In genomic region chr5:143504453-143504852, GRCm38 (mm10) we compare ENCODE assay signal across 10 mouse cellular contexts. TPM values are rescaled to one million over a fixed set of nuclear protein-coding genes. Genes with fewer than 3 reads are reported as not detected.
DNase-seq lines count a peak whose midpoint lies in the region; ATAC-seq lines count a peak whose summit lies in the region.
"Had no signal": no experiment of that assay in that cellular context is flagged by ENCODE, and none has a peak within 500 bp of the region (broad histone marks: within the 10 kb centered on the region; RNA-seq: fewer than 3 reads in every experiment).

No protein-coding gene starts in this region.

- no peaks in the 10 kb centered on the region for H3K27me3 ChIP-seq in hindbrain, embryonic 10.5 days (ENCODE audit: insufficient read depth, poor library complexity, severe bottlenecking)
- no peaks in the 10 kb centered on the region for H3K27me3 ChIP-seq in hindbrain, embryonic 13.5 days
- no peaks in the 10 kb centered on the region for H3K27me3 ChIP-seq in midbrain, embryonic 11.5 days (ENCODE audit: control insufficient read depth, insufficient read depth, low read length)
- H3K27me3 ChIP-seq: limb, embryonic 13.5 days had no signal

- WGBS in hindbrain, embryonic 10.5 days = 73% methylated on average over 3 of the region's 3 CpGs
- WGBS in hindbrain, embryonic 13.5 days = 63% methylated on average over 3 of the region's 3 CpGs
- WGBS in midbrain, embryonic 11.5 days = 64% methylated on average over 3 of the region's 3 CpGs

- DNase-seq in hindbrain, embryonic 10.5 days (ENCODE audit: low spot score) = peak; percentile 25
- DNase-seq in 3T3-L1 (ENCODE audit: low read depth, low spot score) (peak; percentile 67), MN1 (ENCODE audit: low spot score) (peak; percentile 68)
- no peak for DNase-seq in urinary bladder, postnatal 10 days (ENCODE audit: low spot score)
- no peak for DNase-seq in kidney, adult 11 months
- DNase-seq in midbrain, embryonic 11.5 days (ENCODE audit: low spot score, missing footprints) = no peak
- DNase-seq: heart, postnatal 36 days had no signal

- ATAC-seq in hindbrain, embryonic 13.5 days (ENCODE audit: low FRiP score) = no peak
- ATAC-seq in granulocyte monocyte progenitor cell, adult 5-6 weeks (replicated peaks; ENCODE audit: poor library complexity, severe bottlenecking) = peak; percentile 50
- no peak for ATAC-seq in midbrain, embryonic 11.5 days (ENCODE audit: low FRiP score)

- no peak overlapping the region for H3K4me2 ChIP-seq in hindbrain, embryonic 13.5 days
- no peak overlapping the region for H3K4me2 ChIP-seq in midbrain, embryonic 11.5 days
- H3K4me2 ChIP-seq: limb, embryonic 13.5 days had no signal

- H3K4me1 ChIP-seq in hindbrain, embryonic 10.5 days (replicated peaks) = peaks cover 18% of the 10 kb centered on the region
- H3K4me1 ChIP-seq in hindbrain, embryonic 13.5 days (replicated peaks) = peaks cover 26% of the 10 kb centered on the region
- H3K4me1 ChIP-seq in midbrain, embryonic 11.5 days (ENCODE audit: control insufficient read depth, insufficient read depth, low read length) = no peaks in the 10 kb centered on the region

- H3K9ac ChIP-seq in hindbrain, embryonic 13.5 days = no peak overlapping the region
- H3K9ac ChIP-seq in midbrain, embryonic 11.5 days (ENCODE audit: low read length) = no peak overlapping the region
- H3K9ac ChIP-seq: limb, embryonic 13.5 days had no signal

- no peaks in the 10 kb centered on the region for H3K9me3 ChIP-seq in hindbrain, embryonic 10.5 days
- H3K9me3 ChIP-seq in hindbrain, embryonic 13.5 days = no peaks in the 10 kb centered on the region
- no peaks in the 10 kb centered on the region for H3K9me3 ChIP-seq in midbrain, embryonic 11.5 days (ENCODE audit: control insufficient read depth, low read length)
- H3K9me3 ChIP-seq: limb, embryonic 13.5 days had no signal

- peaks cover 92% of the 10 kb centered on the region for H3K36me3 ChIP-seq in hindbrain, embryonic 10.5 days
- H3K36me3 ChIP-seq in hindbrain, embryonic 13.5 days = peaks cover 76% of the 10 kb centered on the region
- H3K36me3 ChIP-seq in midbrain, embryonic 11.5 days (ENCODE audit: control insufficient read depth, insufficient read depth, low read length) = peaks cover 6% of the 10 kb centered on the region; the same call in 1 of the 2 replicates

- no peak overlapping the region for H3K4me3 ChIP-seq in hindbrain, embryonic 10.5 days
- H3K4me3 ChIP-seq in hindbrain, embryonic 13.5 days = no peak overlapping the region
- no peak overlapping the region for H3K4me3 ChIP-seq in midbrain, embryonic 11.5 days (ENCODE audit: low read depth, low read length)
- H3K4me3 ChIP-seq: limb, embryonic 13.5 days had no signal

- no peak overlapping the region for H3K27ac ChIP-seq in hindbrain, embryonic 10.5 days
- H3K27ac ChIP-seq in hindbrain, embryonic 13.5 days = no peak overlapping the region
- no peak overlapping the region for H3K27ac ChIP-seq in midbrain, embryonic 11.5 days (ENCODE audit: low read depth, low read length)
- H3K27ac ChIP-seq: limb, embryonic 13.5 days had no signal

RNA-seq across cellular contexts. Expression of gene Rac1, which starts 23.4 kb away (rescaled TPM):
- polyA plus RNA-seq in hindbrain, embryonic 10.5 days (2016; fragmentation: Nextera tagmentation; extraction: Ambion mirVana) = 390 and 422 TPM in 2 replicates
- 390 and 391 TPM in 2 replicates for polyA plus RNA-seq in hindbrain, embryonic 13.5 days (2015; fragmentation: Nextera tagmentation; extraction: Ambion mirVana)
- total RNA-seq in granulocyte monocyte progenitor cell, adult 5-6 weeks (2014; fragmentation: Nextera tagmentation) = 349 and 471 TPM in 2 replicates
- total RNA-seq in granulocyte monocyte progenitor cell, adult 5-6 weeks (2017) = 118 and 134 TPM in 2 replicates
- 480 and 494 TPM in 2 replicates for polyA plus RNA-seq in midbrain, embryonic 11.5 days (2014; fragmentation: Nextera tagmentation; extraction: Ambion mirVana)

RNA-seq across cellular contexts. Expression of gene Daglb, which starts 40.1 kb away (rescaled TPM):
- 15.6 and 16.7 TPM in 2 replicates for polyA plus RNA-seq in hindbrain, embryonic 10.5 days (2016; fragmentation: Nextera tagmentation; extraction: Ambion mirVana)
- polyA plus RNA-seq in hindbrain, embryonic 13.5 days (2015; fragmentation: Nextera tagmentation; extraction: Ambion mirVana) = 18.2 and 18.3 TPM in 2 replicates
- total RNA-seq in granulocyte monocyte progenitor cell, adult 5-6 weeks (2014; fragmentation: Nextera tagmentation) = 11.7 and 22.8 TPM in 2 replicates
- 24.1 and 25.0 TPM in 2 replicates for total RNA-seq in granulocyte monocyte progenitor cell, adult 5-6 weeks (2017)
- 9.5 and 10.1 TPM in 2 replicates for polyA plus RNA-seq in midbrain, embryonic 11.5 days (2014; fragmentation: Nextera tagmentation; extraction: Ambion mirVana)

Comparison
In these comparisons a context has a peak if more than half of its experiments do, and no peak if none do; other contexts are left out.
1. DNase-seq: peak in hindbrain, embryonic 10.5 days (single experiment), 3T3-L1 (single experiment) and MN1 (single experiment); none in urinary bladder, postnatal 10 days (single experiment), kidney, adult 11 months (single experiment) and midbrain, embryonic 11.5 days (single experiment).